Mouse (Mus musculus) cerebellum, postnatal 36 days (tissue): ENCODE measurements around the gene Bub3.

Source experiments
- DNase-seq, 2 experiments: peaks; one replicate each; pipeline ENCODE4 v3.0.0; 2021 to 2022; ENCODE audit warnings: mixed read lengths in 2 of 2

The Bub3 gene

DNA sequence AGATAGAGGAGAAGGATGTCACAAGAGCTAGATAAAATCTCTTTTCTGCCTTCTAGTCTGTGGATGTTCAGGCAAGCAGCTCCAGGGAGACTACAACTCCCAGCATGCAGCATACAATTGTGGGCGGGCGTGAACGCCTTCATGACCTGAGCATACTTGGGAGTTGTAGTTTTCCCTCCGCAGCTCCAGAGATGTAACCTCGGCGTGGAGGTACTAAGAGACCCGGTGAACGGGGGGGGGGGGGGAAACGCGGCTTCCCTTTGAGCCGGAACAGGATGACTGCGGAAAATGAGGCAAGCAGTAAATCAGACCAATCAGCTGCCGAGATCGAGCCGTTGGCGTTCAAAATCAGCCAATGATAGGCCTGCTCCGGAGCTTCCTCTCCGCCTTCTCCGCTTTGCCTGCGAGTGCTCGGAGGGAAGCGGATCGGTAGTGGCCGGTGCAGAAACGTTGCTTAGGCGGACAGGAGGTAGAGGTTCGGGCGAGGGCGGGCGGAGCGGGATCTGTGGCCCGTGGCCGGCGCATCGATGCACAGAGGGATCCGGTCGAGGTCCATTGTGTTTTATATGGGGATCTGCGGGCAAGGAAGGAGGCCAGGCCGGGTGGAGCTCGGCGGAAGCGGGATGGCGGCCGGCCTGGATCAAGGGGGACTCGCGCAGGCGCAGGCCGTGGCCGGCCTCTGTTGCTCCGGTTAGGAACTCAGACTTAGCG lies at the start of gene Bub3:
Gene Bub3 (plus strand): TSS at position 237 of the 711 bp plus-strand sequence.
- peak; percentile 89 to 91 for DNase-seq

DNA sequence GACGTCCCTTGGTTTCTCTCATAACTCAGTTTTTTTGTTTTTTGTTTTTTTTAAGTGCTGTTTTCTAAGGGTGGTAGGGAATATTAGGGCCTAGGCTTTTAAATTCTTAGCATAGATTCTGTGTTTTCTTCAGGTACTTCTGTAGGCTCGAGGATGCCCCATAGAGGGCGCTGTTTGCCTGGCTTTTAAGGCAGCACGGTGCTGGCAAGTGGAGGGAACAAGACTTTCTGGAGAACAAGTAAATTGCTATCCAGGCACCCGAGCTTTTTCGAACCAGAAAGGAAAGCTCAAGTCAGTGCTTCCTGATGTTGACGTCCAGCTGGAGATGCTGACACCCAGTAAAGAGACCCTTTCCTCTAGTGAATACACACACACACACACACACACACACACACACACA lies 20.0 kb upstream of the Bub3 start:
- DNase-seq, result peak; percentile 75 to 79

DNA sequence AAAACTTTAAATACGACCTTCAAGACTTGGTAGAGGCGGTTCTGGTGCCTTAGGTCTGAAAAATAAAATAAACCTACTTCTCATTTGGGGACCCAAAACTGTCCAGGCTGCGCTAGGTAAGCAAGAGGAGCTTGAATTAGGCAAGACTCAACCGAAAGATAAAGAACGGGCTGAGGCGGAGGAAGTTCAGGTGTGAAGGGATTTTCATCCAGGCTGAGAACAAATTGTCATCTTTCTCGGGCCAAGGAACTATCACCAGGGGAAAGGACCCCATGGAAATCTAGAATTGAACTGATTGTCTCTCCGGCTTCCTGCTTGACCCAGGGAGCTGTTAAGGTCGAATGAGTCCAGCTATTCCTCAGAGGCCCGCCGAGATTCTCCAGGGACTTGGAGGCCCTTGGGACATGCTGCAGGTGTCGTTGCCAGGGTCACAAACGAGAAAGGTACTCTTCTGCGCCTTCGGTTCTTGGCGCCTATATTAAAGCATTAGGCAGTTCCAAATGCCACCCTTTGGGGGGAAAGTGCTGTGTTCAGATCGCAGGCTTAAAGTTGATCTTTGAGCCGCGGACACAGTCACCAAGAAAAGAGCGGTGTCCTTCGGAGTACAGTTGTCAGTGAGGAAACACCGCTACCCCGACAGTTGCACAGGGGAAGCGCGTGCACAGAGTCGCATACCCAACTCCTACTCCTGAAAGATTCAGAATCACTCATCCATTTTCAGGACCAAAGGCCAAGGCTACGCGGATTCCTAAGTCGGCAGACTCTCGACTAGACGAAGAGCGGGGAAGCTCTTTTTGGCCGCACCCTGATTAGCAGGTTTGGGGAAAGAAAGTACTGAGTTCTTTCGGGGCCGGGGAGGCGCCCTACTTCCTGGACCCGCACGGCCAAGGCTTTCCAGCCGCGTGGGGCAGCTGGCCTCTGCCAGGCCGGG lies 18.6 kb upstream of the Bub3 start:
- DNase-seq, result no peak

DNA sequence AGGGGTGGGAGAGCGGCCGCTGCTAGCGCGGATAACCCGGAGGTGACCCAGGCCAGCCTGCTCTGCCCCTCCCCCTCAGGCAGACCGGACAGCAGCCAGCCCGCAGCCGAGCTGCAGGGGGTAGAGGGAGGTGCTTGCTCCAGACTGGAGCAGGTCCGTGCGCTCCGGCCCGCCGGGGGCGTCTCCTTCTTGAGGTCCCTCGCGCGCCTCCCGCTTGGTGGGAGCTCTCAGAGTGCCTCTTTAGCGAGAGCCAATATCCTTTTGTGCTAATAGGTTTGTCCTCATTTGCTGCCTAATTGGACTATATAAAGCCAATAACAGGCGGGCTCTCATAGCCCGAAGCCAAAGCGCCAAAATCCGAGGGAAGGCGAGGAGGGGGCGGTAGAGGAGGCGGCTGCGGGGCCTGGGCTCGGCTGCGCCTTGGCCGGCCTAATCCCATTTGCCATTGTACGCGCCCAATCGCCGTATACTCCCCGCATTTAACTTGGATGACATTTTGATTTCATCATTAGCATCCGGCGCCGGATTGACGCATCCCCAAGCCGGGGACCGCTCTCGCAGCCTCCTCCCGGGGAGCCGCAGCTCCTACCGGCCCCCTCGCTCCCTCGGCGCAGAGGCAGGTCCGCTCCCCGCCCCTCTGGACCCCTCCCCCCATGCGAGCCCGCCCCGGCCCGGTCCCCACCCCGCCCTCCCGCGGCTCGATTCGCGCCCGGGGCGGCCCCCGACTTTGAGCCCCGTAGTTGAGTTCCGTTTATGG lies 17.7 kb upstream of the Bub3 start, which contains the start of gene Hmx3:
Gene Hmx3 (plus strand): TSS at position 753 of the 757 bp plus-strand sequence.
- DNase-seq, result no peak

DNA sequence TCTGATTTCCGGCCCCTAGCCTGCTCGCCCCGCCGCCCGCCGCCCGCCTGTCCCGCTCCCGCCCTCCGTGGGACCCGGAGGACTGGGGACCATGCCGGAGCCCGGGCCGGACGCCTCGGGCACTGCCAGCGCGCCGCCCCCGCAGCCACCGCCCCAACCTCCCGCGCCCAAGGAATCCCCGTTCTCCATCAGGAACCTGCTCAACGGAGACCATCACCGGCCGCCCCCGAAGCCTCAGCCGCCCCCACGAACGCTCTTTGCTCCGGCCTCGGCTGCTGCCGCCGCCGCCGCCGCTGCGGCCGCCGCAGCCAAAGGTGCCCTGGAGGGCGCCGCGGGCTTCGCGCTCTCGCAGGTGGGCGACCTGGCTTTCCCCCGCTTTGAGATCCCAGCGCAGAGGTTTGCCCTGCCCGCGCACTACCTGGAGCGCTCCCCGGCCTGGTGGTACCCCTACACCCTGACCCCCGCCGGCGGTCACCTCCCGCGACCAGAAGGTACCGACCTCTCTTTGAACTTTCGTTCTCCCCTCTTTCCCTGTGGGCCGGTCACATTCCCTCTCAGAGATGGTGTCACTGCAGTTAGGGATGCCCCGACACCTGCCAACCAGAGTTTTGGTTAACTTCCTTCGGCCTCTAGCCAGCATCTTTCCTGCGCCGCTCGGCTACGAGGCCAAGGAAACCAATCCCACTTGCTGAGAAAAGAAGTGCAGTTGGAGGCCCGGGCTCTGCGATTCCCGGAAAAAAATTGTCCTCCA lies 17.0 kb upstream of the Bub3 start:
- DNase-seq, result no peak

DNA sequence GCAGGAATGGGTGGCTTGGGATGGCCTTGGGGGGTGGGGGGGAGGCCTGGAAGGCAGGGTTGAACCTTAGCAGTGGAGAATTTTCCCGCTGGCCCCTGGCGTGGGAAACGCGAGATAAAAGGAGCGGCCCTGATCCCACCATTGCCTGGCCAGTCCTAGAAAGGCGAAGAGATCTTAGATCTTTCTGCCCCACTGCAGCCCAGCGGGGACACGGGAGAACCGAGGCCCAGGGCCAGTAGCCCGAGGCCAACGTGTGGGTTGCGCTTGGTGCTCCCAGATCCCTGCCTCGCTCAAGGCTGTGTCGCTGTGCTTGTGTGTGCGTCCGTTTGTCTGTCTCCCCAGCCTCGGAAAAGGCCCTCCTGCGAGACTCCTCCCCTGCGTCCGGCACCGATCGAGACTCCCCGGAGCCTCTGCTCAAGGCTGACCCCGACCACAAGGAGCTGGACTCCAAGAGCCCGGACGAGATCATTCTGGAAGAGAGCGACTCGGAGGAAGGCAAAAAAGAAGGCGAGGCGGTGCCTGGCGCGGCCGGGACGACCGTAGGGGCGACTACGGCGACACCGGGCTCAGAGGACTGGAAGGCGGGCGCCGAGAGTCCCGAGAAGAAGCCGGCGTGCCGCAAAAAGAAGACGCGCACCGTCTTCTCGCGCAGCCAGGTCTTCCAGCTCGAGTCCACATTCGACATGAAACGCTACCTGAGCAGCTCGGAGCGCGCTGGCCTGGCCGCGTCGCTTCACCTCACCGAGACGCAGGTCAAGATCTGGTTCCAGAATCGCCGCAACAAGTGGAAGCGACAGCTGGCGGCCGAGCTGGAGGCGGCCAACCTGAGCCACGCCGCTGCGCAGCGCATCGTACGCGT lies 16.2 kb upstream of the Bub3 start:
- no peak for DNase-seq

DNA sequence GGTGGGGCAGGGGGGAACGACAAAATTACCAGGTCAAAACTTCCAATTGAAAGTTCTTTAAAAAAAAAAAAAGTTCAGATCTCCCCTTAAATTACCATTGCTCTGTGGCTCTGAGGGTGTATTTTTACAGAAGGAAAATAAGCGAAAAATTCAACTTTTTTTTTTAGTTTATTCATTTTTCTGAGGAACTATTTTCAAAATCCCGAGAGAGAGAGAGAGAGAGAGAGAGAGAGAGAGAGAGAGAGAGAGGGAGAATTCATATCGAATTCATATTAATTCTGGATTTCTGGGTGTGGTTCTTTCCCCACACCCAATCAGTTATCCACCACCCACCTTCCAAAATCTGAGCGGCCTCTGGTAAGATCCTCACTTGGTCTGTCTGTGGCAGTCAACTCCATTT lies 15.2 kb upstream of the Bub3 start:
- no peak for DNase-seq

DNA sequence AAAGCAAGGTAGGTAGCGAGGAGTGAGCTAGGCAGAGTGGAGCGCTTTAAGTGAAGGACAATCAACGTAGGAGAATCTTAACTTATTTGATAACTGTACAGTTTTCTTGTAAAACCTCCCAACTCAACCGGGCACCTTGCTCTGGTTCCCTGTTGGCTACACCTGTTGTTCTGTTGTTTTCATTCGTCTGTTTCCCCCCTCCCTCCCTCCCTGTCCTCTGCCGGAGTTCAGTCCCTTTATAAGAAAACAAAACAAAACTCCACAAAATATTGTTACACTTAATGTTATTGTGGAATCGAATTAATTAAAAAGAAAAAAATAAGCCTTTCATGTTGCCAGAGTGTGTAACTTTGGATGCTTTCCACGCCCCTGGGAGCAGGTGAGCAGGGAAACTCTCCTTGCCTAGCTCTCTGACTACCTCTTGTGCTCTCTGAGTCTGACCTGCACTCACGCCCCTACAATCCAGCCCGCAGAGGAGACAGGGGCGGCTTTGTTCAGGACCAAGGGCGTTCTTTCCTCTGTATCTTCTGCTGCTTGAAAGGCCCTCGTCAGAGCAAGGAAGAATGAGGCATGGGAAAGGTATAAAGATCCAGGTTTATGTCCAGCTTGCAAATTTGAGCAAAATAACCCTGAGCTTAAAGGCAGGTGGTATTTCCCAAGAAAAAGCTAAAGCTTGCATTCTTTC lies 14.2 kb upstream of the Bub3 start:
- DNase-seq, result no peak

DNA sequence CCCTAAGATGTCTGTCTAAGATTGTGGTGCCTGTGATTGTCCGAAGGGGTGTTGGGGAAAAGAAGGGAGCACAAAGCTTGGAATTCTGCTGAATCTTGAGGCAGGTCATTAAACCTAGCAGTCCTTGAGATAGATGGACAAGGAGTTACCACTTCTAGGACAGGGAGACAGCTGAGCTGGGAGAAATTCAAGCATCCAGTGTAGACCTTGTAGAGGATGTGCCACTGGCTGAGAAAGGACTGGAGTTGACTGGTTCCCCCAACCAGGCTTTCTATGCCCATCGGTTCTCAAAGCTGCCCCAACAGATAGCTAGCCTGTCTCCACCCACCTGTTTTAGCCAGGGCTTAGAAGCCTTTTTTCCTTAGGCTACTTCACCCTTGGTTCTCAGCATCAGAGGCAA lies 13.6 kb upstream of the Bub3 start:
- DNase-seq, result no peak

DNA sequence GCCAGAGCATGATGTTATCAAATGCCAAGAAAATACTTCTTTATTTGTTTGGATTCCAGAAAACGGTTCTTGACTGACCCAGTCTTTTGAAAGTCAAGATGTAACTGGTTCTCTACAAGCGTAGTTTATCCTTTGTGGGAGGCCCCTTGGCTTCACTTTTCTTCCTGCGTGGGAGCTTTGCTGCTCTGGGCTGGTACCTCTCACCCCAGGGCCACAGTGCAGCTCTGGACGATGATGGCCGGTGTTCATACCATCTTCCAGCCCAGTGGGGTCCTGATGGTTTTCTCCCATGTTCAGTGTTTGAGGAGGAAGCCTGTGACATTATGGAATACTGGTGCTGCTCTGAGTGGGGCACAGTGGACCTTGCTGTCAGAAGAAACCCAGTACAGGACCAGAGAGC lies 12.5 kb upstream of the Bub3 start:
- DNase-seq, result no peak

DNA sequence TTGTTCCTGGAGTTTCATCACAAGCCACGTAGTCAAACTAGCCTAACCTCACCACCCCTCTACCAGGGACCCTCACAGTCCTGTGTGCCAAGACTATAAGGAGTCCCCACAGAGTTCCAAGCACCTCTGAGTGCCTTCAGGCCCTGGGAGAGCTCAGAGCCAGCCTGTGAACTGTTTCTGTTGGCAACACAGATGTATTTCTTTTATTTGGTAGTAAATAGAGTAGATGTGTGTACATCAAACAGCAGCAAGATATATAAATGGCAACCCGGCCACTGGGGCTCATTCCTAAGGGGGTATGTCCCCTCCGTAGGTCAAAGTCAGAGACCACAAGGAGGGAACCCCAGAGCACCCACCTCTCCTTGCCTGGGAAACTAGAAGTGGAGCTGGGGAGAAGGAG lies 11.5 kb upstream of the Bub3 start, which contains the start of gene Hmx2:
Gene Hmx2 (plus strand): TSS at position 301 of the 400 bp plus-strand sequence.
- no peak for DNase-seq

DNA sequence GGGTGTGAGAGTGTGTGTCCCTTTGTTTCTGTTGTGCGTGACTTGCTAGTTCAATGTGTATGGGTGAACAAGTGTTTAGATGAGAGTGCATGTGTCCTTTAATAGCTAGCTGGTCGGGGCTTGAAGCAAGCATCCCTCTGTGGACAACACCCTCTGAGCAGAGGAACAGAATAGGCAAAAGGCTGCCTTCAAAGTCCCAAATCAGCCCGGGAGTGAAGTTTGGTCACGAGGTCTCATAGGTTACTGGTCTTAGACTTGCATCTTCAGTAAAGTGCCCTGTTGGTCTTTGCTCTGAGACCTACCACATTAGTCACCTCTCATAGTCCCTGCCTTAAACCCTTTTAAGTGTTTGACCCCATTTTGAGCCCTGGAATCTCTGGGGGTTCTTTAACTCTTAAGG lies 8.6 kb upstream of the Bub3 start:
- no peak for DNase-seq

DNA sequence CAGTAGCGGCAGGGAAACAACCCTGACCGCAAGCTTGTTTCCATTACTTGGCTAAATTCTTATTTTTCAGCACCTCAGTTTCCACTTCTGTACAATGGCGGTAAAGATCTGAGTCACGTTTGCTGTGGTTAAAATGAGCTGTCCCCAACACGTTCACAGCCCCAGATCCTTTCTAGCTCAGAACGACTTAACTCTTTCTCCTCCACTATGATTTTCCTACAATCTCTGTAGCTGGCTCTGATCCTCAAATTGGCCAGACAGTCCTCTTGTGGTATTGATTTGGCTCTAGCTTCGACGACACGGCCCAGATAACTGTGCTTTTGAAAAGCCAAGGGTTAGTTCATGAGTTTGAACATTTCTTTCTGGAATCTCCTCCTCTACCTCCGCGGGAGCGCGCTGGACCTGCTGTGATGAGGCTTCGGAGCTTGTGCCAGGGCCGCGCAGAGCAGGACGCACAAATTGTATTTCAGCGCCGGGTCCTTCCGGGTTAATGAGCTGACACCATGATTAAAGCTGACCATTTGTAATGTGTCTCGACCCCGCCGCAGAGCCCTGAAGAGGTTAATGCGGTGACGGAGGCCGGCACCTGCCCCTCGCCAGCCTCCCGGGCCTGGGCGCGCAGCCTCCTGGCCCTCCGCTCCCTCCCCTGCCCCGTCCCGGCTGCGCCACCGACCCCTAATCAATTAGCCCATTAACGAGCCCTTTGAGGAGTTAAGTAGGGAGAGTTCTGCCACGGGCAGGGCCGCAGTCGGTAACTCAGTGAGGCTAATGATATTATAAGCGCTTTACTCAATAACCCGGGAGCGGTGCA lies 7.9 kb upstream of the Bub3 start:
- no peak for DNase-seq

DNA sequence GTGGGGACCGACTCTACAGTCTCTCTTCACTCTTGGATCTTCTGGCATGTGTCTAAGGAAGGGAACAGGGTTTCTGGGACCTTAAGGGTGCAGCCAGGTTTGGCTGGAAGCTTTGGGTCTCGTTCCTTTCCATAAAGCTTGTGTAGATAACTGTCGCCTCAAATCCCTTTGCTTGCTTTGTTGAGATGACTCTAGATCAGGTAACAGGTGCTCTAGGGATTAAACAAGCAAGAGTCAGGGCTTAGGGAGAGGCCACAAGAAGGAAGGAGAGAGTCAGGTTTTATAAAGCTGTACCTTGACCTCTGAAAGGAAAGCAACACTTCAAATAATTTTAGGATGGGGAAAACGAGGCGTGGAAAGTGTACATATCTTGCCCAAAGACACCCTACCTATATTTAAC lies 7.2 kb upstream of the Bub3 start:
- DNase-seq, result no peak

DNA sequence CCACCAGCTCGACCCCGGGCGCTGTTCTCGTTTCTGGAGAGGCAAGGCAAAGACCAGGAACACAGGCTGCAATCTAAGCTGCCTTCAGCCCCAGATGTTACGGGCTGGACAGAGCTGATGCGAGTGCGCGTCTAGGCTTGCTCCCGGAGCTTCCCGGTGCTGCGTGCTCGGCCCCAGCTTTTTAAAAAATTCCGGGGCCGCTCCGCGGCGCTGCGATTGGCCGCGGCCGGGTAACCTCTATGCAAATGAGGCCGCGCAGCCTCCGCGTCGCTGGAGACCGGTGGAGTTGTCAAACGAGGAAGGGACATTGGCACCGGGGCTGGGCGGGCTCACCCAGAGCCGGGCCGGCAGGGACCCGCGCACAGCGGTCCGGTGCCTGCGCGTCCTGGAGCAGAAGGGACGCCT lies 6.2 kb upstream of the Bub3 start:
- DNase-seq, result no peak

DNA sequence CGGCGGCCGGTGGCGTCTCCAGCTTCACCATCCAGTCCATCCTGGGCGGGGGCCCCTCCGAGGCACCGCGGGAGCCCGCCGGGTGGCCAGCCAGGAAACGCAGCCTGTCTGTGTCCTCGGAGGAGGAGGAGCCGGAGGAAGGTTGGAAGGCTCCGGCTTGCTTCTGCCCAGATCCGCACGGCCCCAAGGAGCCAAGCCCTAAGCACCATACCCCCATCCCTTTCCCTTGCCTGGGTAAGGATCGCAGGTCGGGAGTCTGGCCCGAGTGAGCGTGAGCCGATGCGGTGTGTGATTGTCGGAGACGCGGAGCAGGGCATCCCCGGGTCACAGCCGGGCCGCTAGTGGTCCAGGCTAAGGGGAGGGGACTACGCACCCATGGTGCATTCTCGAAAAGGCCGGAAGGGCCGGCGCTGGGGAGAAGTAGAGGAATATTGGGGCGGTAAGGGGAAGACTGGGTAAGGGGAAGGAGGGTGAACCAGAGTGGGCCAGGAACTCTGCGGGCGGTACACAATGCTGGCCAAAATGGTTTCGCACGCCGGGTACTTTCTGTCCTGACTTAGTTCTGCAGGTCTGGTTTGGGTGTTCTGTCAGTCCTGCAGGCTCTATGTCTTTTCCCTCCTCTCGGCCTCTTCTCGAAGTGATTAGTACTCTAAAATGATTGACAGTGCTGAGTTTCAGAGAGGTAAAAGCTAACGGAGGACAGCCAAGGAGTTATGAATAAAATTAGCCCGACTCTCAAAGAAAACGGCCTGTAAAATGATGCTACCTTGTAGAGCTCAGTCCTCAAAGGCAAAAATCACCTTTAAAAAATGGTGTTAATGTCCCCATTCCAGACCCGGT lies 5.5 kb upstream of the Bub3 start:
- DNase-seq, result no peak

DNA sequence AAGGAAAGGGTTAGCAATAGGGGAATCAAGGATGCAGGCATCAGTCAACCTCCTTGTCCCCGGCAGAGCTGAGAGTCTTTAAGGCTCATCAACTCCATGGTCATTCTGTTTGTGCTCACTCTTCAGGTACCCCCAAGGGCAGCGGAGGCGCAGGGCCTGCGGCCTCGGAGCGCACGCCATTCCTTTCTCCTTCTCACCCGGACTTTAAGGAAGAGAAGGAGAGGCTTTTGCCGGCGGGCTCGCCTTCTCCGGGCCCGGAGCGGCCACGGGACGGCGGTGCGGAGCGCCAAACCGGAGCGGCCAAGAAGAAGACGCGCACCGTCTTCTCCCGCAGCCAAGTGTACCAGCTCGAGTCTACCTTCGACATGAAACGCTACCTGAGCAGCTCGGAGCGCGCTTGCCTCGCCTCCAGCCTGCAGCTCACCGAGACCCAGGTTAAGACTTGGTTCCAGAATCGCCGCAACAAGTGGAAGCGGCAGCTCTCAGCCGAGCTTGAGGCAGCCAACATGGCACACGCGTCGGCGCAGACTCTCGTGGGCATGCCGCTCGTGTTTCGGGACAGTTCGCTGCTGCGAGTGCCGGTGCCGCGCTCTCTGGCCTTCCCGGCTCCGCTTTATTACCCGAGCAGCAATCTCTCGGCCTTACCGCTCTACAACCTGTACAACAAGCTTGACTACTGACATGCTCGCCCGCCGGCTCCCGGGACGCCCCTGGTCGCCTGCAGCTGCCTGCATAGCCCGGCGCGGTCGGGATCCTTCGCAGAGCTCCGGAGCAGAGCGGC lies 4.5 kb upstream of the Bub3 start:
- peak in 1 of 2 experiments; percentile 32 for DNase-seq

DNA sequence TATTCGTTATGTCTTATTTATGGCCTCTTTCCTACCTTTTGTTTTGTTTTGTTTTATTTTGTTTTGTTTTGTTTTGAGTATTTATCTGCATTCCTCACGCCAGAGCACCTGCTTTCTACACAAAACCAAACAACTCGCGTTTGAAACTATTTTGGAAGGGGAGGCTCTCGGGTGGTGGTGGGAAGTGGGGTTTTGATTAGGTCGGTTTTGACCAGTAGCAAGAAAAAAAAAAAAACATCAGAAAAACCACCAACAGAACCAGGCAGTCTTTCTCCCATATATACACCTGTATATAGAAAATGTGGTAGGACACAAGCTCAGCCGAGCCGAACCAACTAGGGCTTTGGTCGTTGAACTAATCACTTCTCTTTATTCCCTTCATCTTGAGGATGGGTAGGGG lies 3.9 kb upstream of the Bub3 start:
- no peak for DNase-seq
